Mouse (Mus musculus) 3134 (cell line): Measurements from ENCODE around the gene Rimbp2.
A peak's percentile ranks its signal among the peaks of the same experiment; 100 is the strongest.

ENCODE experiments used
- DNase-seq: peaks from one replicate; pipeline ENCODE4 v3.0.0-alpha.2; 2011; ENCODE audit warnings: low spot score; ENCODE audit not compliant: insufficient read length; ENCODE audit errors: extremely low read depth

Rimbp2 gene

DNA sequence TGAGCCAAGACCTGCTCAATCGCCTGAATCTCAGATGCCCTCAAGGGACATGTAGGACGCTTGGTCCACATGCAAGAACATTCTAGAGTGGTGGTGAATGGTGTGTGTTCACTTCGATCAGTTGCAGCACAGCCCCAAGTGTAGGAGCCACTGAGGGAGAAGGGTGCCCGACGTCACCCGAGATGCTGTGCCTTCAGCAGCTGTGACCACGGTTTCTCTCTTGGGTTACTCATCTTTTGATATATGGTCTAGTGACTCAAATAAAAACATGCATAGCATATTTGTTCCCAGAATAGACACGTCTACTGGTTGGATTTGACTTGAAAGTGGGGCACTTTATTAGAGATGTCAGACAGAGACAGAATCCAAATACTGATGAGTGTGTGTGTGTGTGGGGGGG lies 105.5 kb downstream of the Rimbp2 start:
- no peak for DNase-seq

- DNase-seq: no peak
Measured at GRCm38 (mm10) chr5:128846433-128847040, 106.7 kb downstream of the Rimbp2 start.

DNA sequence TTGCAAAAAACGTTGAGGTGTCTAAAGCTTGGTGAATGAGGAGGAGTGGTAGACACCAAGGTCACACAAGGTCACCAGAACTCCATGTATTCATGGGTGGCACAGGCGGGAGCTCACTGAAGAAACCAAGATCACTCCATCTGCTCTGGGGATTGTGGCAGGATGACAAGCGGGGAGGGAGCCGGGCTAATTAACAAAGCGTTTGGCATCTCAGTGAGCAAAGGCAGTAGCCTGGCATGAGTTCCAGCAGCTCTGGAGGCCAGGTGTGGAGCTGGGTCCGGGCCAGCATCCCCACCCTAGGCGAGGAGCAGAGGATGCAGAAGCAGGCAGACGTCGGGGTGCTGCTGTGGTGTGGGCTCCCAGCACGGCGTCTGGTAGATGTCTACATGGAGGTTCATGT lies 108.3 kb downstream of the Rimbp2 start:
- DNase-seq: no peak

- no peak for DNase-seq
Measured at GRCm38 (mm10) chr5:128843982-128844381, 109.3 kb downstream of the Rimbp2 start.

GRCm38 (mm10) chr5:128841541-128841940 lies 111.7 kb downstream of the Rimbp2 start:
- no peak for DNase-seq

- no peak for DNase-seq
Measured at GRCm38 (mm10) chr5:128837045-128837444, 116.2 kb downstream of the Rimbp2 start.

- DNase-seq: no peak
Measured at GRCm38 (mm10) chr5:128834126-128834525, 119.2 kb downstream of the Rimbp2 start.

DNA sequence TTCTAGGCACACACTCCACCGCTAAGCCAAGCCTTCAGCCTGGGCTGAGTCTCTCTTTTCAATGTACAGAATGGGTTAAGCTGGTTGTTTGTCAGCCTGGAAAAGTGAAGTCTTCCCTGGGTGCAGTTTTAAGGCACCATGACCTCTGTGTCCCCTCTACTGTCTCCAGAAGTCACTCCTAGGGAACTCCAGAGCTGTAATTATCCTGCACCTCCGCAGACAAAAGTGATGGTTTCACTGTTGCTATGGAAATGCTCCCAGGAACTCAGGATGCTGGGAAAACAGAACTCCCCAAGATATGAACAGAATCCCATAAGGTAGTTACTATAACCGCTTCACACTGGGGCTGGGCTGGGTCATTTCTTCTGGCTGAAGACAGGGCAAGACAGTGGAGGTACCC lies 130.4 kb downstream of the Rimbp2 start:
- DNase-seq: no peak

DNA sequence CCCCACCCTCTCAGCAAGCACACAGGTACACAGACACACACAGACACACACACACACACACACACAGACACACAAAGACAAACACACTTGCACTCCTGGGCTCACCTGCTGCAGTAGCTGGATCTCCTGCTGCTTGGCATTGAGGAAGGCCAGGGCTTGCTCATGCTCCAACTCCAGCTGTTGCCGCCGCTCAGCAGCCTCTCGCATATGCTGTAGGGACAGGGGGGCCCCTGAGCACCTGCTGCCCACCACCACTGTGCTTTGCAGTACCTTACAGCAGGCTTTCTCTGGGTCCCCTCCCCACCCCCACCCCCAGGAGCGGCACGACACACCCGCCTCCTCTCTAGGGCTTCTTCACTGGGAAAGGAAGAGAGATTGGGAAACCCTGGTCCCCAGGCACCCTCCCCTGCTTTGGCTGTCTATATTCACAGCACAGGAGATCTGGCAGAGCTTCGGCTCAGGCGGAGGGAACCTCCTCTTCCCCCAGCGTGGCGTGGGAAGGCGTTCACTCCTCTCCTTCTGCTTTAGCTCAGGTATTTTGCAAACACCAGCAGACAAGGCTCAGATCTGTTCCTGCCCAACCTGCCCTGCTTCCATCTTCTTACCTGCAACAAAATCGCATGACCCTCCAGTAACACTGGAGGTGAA lies 133.5 kb downstream of the Rimbp2 start:
- no peak for DNase-seq

DNA sequence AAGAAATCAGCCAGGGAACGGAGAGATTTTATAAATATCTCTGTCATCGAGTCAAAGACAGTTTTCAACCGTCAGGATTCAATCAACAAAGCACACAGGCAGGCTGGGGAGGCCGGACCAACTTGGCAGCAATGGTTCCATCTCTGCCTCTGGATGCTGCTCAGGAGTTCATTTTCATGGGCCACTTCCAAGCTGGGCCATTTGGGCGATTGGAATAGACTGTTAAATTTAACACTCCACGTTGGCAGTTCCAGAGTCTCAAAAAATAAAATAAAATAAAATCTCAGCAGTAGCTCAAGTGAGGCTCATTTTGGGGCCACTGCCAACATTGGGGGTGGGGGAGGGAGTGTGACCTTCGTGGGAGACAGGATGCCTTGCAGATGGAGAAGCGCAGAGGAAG lies 137.7 kb downstream of the Rimbp2 start:
- no peak for DNase-seq

- DNase-seq: no peak
Measured at GRCm38 (mm10) chr5:128815078-128815477, 138.2 kb downstream of the Rimbp2 start.

DNA sequence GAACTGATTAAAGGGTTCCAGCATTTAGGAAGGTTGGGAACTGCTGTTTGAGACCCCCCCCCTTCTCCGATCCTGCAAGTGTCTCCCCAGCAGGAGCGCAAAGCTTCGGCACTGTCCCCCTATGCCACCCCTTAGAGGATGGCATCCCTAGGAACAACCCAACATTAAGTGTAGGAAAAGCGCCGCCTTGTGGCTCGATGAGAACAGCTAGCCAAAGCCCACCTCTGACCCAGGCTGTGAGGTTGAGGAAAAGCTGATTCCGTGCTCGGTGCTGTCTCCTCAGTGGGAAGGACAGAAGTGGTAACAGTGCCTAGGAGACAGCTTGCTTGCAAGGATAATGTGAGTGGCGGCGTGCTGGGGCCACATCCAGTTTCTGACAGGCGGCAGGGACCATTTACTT lies 140.2 kb downstream of the Rimbp2 start:
- no peak for DNase-seq

GRCm38 (mm10) chr5:128811431-128811830 lies 141.9 kb downstream of the Rimbp2 start:
- peak; percentile 42 for DNase-seq

DNA sequence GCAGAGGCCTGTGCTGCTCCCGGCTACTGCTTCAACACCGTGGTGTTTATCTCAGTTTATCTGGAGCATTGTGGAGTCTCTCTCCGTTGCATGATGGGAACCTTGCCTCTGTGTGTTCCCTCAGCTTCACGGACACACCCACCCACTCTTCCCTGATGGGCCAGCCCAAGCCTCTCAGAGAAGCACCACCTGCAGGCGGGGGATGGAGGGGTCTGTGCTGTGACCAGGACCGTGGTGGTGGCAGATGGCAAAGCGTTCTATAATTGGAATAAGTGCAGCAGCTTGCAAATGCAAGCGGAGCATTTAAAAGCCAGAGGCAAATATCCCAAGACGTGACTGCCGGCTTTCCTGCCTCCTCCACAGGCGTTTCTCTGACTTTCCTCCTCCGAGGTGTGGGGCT lies 143.3 kb downstream of the Rimbp2 start:
- DNase-seq: no peak

DNA sequence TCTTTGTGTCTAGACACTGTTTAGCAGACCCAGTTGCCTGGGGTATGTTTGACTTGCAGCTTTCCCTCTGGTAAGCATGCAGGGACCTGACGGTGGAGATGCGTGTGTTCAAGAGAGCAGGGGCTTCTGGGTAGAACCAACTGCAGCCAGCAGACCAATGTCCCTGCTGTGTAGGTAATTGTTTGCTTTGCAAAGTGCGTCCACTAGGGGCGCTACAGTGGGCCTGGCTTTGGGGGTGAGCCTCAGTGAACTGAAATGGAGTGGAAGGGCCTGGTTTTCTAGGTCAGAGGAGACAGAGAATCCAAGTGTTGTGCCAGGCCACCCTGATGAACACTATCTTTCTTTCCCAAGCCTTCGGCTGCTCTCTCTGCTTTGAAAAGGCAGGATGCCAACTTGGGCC lies 143.9 kb downstream of the Rimbp2 start:
- DNase-seq: no peak

DNA sequence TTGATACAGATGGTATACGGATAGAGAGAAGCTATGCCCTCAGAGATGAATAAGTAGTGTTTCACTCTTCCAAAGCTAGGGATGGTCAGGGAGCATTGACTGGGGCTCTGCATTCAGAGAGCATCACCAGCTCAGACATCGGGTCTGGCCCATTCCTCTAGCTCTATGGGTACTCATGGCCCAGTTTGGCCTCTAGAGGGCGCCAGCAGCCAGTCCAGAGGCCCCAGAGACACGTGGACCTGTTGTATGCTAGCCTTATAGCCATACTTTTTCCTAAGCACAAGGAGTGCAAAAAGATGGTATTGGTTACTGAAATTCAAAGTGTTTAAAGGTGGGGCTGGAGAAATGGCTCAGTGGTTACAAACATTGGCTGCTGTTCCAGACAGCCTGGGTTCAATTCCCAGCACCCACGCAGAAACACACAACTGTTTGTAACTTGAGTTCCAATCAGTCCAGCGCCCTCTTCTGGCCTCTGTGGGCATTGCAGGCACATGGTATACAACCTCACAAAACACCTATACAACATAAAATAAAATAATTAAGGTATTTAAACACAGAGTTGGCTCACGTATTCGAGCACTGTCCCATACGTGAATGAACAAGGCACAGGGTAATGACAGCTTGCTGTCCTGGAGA lies 144.6 kb downstream of the Rimbp2 start:
- DNase-seq: no peak

GRCm38 (mm10) chr5:128807408-128807807 lies 145.9 kb downstream of the Rimbp2 start:
- no peak for DNase-seq

DNA sequence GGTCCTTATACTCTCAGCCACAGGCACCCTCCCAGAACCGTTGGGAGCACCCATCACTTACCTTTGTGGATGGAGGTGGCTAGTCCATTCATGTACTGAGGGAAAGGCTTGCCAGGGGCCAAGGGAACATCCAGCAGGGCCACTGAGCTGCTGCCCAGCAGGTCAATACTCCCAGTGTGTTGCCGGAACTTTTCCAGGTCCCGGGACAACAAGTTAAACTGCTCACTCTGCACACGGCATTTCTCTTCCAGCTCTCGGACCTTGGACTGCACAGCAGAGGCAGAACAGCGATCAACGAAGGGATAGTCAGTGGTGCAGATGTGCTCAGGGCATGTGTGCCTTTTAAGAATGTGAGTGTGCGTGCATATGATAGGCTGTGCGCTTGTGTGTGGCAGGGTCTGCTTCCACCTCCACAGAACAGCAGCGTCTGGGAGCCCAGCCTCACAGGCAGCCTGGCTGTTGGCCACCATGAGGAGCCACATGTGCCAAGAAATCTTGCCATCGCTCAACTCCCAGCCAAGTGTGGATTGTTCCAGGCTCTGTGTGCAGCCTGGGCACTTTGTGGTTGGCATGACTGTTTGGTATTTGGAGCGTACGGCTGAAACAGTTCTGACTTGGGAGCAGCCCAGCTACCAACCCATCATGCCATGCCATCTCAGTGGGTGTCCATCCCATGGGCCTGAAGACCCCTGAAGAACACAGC lies 146.8 kb downstream of the Rimbp2 start:
- DNase-seq: no peak

DNA sequence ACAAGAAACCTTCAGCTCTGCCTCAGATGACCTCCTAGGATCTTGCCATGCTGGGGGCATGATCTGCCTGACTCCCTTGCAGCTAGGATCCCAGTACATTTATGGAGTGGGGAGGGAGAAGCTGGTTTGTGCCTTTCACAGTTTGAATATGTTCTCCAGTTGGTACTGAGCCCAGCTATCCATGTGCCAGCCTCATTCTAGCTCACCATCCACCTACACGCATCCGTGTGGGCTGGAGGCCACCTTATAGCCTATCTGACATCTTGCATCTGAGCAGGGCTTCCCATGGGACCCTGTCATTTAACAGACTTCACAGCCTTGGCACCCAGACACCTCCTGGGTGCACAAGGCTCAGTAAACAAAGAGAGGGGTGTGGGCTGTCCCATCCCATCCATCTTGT lies 148.2 kb downstream of the Rimbp2 start:
- no peak for DNase-seq

DNA sequence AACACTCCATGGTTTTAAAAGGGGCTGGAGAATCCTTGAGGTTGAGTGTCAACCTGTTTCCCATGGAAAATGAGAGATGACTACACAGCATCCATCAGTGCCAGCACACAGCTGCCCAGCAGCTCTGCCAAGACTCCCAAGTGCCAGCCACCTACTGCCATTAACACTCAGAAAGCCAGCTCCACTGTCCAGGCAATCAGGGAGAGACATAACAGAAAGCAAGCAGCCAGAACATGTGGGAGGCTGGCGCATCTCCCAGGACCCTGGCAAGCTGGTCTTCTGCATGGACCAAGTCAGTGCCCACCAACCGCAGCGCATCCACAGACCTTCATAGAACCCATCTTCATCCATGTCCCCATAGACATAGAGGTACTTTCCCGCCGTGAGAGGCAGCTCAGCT lies 152.7 kb downstream of the Rimbp2 start:
- DNase-seq: no peak

GRCm38 (mm10) chr5:128781621-128782020 lies 171.7 kb downstream of the Rimbp2 start:
- no peak for DNase-seq

DNA sequence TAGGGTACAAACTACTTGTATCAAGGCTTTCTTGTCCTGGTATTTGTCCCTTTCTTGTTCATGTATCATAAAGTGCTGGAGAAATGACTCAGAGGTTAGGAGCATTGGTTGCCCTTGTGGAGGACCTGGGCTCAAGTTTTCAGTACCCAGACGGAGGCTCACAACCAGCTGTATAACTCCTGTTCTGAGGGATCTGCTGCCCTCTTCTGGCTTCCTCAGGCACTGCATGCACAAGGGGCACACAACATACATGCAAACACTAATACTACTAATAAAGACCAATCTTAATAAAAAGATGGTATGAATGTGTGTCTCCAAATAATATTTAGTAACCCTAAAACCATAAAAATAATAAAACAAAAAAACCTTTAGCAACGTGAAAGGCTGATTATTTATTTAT lies 176.9 kb downstream of the Rimbp2 start:
- no peak for DNase-seq
